Mouse (Mus musculus): Measurements from ENCODE around the gene Arf3. TPM values are rescaled to one million over a fixed set of nuclear protein-coding genes. Genes with fewer than 3 reads are reported as not detected.

Gene Arf3
- total RNA-seq, 2 experiments from 2014 or later = 7.4 to 8.2 TPM

DNA sequence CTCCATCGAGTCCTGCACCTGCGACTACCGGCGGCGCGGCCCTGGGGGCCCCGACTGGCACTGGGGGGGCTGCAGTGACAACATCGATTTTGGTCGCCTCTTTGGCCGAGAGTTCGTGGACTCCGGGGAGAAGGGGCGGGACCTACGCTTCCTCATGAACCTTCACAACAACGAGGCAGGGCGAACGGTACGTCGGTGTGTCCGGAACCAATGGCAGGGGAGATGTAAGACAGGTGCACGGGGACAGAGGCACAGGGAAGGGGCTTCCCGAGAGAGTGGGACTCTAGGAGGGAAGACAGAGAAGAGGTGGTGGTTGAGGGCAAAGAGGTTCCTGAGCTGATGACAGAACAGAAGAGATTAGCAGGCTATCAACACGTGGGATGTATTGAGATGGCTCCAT, 28.8 kb upstream of the Arf3 start:
- intact Hi-C loops (cut with DNase I) = no loop called here
- DNase-seq = no peak

DNA sequence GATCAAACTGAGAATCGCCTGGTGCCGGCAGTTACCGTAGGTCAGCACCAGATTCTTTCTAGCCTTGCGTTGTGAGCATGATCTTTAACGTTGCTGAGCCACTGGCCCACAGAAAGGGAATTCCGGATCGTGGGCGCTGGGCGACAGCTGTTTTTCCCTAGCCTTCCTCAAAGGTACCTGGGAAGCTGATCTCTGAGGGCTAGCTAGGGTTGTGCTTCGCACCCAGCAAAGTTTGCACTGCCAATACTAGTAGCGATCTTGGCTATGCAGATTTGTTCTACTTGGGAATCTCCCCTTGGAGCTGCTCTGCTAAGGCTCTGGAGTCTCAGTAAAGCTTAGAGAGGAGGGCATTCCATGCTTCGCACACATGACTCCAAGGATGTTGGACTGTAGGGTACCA, 28.2 kb upstream of the Arf3 start:
- DNase-seq = no peak
- intact Hi-C loops (cut with DNase I) = no loop called here

DNA sequence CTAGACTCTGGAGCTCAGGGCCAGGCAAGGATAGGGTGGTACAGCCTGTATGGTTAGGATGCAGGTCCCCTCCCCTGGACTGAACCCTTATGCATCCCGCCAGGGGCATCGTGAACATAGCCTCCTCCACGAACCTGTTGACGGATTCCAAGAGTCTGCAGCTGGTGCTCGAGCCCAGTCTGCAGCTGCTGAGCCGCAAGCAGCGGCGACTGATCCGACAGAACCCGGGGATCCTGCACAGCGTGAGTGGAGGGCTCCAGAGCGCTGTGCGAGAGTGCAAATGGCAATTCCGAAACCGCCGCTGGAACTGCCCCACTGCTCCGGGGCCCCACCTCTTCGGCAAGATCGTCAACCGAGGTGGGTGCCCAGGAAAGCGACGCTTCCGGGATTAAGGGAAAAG, 27.7 kb upstream of the Arf3 start:
- intact Hi-C loops (cut with DNase I) = no loop called here
- DNase-seq = no peak

DNA sequence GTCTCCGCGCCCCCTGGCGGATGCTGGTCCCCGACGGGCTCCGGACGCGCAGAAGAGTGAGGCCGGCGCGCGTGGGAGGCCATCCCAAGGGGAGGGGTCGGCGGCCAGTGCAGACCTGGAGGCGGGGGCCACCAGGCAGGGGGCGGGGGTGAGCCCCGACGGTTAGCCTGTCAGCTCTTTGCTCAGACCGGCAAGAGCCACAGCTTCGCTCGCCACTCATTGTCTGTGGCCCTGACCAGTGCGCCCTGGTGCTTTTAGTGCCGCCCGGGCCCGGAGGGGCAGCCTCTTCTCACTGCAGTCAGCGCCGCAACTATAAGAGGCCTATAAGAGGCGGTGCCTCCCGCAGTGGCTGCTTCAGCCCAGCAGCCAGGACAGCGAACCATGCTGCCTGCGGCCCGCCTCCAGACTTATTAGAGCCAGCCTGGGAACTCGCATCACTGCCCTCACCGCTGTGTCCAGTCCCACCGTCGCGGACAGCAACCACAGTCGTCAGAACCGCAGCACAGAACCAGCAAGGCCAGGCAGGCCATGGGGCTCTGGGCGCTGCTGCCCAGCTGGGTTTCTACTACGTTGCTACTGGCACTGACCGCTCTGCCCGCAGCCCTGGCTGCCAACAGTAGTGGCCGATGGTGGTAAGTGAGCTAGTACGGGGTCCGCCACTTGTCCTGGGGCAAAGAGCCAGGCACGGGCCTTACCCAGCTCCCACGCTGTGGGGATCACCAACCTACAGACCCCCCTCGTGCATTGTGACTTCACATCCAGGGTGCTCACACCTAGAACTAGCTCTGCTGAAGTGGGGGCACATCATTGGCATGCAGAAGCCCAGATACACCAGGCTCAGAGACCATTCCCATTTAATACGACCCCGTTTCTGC, 26.9 kb upstream of the Arf3 start, which contains the start of gene Wnt1:
Gene Wnt1 (plus strand): TSS at position 197 of the 875 bp plus-strand sequence.
- DNase-seq = peak in 1 of 2 experiments; percentile 43
- intact Hi-C loops (cut with DNase I) = no loop called here

DNA sequence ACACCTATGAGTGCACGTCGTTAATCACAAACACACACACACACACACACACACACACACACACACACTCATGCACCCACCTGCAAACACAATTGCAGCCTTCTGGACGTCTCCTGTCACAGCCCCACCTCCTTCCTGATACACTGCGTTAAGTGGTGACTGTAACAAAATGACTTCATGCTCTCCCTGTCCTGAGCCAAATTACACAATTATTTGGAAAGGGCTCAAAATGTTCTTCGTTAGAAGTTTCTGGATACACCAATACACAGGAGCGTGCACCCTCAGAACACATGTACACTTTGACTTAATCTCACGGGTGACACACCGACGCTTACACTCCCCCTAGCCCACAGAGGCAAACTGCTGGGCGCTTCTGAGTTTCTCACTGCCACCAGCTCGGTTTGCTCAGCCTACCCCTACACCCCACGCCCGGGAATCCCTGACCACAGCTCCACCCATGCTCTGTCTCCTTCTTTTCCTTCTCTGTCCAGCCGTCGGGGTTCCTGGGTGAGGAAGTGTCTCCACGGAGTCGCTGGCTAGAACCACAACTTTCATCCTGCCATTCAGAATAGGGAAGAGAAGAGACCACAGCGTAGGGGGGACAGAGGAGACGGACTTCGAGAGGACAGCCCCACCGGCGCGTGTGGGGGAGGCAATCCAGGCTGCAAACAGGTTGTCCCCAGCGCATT, 26.1 kb upstream of the Arf3 start:
- no peak for DNase-seq
- intact Hi-C loops (cut with DNase I) = no loop called here

DNA sequence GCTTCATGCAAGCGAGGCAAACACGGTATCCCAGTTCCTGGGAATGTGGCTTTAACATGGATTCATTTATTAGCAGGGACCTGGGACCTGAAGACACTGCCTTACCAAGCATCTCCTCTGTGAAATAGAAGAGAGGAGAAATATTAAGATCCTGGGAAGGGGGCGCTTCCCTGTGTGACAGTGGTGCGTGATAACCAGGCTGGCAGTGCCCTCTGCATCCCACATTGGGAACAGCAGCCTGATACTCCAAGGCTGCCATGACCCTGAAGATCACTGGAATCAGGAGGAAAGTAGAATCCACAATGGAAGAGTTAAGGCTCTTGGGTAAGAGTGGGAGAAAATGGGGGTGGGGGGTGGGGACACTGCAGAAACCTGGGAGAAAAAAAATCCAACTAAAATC, 24.9 kb upstream of the Arf3 start:
- intact Hi-C loops (cut with DNase I) = no loop called here
- no peak for DNase-seq

DNA sequence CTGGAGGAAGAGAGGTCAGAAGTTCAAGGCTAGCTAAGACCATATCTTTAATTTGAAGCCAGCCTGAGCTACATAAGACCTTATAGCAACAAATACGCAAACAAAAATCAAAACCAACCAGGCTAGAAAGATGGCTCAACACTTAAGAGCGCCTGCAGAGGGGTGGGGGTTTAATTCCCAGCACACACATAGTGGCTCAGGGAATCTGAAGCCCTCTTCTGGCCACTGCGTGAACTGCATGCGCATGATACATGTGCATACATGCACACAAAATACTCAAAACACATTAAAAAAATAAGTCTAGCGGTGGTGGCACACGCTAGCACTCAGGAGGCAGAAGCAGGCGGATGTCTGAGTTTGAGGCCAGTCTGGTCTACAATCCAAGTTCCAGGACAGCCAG, 22.7 kb upstream of the Arf3 start:
- intact Hi-C loops (cut with DNase I) = no loop called here

DNA sequence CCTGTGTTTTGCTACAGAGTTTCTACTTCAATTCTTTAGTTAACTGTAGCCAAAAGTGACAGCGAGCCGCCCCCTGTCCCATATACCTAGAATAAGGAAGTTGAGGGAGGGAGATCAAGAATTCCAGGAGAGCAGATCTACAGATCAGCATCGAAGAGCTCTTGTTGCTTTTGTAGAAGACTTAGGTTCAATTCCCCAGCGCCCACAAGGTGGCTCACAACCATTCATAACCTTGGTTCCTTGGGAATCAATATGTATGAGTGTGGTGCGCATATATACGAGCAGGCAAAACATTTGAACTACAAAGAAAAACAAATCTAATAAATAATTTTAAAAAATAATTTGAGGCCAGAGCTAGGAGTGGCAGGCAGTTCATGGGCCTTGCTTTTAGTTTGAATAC, 18.2 kb upstream of the Arf3 start:
- intact Hi-C loops (cut with DNase I) = no loop called here
- DNase-seq = no peak

More for the DNA sequence above, 22.7 kb upstream of the Arf3 start:
- no peak for DNase-seq

DNA sequence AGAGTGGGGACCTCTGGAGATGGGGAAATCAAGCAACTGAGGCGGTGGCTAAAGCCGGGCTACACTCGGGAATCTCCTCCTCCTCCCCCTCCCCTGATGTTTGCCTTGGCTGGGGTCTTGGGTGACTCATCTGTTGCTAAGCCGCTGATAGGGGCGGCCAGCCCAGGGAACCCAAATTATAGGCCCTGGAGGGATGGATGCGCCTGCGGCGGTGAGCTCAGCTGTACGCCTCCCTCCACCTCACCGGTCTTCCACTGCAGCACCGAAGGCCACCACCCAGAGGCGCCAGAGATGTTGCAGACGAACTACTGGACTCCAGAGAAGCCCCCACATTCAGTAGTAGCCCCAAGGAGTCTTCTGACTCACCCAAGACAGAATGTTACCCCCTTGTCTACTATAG, 17.6 kb upstream of the Arf3 start:
- intact Hi-C loops (cut with DNase I) = no loop called here
- peak; percentile 36 to 48 for DNase-seq

DNA sequence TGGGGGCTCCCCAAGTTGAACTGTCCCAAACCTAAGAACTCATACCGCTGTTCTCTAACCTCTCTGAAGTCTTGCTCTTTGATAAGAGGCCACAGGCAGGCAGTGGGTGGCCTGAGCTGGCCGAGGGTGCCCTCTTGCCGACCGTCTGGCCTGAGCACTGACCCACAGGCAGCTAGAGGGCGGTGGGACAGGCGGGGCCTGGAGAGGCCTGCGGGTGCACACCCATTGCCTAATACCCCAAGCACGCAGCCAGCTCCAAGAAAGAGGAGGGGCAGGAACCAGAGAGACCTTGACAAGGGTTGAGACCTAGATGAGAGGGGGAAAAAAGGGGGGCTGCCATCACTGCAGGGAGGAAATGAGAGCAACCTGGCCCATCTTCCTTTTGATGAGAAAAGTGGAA, 17.1 kb upstream of the Arf3 start:
- intact Hi-C loops (cut with DNase I) = no loop called here
- DNase-seq = no peak

DNA sequence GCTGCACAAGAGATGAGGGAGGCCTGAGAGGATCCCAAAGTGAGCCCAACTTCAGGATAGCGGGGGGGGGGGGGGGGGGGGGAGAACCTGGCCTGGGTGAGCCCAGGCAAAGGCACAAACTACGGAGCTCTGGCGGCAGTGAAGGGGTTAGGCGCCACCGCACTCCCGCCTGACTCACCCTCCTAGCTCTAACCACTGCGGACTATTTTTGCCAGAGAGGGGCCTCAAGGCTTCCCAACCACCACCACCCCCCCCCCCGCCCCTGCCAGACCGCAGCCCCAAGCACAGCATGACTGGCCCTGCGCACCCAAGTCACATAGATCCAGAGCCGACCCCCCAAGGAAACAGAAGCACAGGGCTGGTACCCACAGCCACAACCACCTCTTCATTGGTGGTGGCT, 15.8 kb upstream of the Arf3 start:
- DNase-seq = no peak
- intact Hi-C loops (cut with DNase I) = no loop called here

DNA sequence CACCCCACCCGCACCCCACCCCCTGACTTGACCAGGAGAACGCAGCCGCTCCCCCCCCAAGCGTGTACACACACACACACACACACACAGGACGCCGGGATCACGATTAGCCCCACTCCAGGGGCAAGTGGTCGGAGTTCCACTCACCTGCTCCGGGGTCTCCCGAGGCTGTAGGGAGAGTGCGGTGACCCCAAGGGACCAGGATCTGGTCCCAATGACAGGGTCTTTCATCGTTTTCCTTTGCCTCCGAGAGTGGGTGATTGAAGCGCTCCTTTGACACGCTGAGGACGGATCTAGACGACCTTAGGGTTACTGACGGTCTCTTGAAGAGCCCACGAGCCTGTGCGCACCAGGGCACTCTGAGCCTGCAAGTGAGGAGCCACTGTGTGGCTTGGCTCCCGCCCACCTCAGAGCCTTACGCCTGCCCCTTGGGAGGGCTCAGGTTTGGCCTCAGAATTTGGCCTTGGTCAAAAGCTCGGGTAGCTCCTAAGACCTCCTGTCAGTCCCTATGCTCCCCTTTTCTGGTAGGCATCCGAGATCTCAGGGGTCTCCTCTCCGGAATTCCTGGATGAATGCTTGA, 15.3 kb upstream of the Arf3 start:
- DNase-seq = no peak
- intact Hi-C loops (cut with DNase I) = no loop called here

DNA sequence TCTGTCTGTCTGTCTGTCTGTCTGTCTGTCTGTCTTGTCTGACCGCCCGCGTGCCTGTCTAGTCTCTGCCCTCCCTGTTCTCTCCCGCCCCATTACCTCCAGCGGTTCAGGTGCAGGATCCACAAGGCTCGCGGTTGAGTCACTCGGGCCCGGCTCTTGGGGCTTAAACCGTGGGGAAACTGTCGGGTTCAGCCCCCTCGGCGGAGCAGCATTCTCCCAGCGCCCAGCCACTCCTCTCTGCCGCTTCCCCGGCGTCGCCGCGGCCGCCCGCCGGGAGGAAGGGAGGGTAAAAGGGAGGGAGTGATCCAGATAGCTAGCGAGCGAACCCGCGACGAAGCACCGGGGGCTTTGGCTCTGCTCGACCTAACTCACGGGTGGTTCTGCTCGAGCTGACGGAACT, 14.7 kb upstream of the Arf3 start, which contains the start of gene Wnt10b:
Gene Wnt10b (minus strand): TSS at position 389 of the 400 bp plus-strand sequence.
- intact Hi-C loops (cut with DNase I) = no loop called here
- no peak for DNase-seq

DNA sequence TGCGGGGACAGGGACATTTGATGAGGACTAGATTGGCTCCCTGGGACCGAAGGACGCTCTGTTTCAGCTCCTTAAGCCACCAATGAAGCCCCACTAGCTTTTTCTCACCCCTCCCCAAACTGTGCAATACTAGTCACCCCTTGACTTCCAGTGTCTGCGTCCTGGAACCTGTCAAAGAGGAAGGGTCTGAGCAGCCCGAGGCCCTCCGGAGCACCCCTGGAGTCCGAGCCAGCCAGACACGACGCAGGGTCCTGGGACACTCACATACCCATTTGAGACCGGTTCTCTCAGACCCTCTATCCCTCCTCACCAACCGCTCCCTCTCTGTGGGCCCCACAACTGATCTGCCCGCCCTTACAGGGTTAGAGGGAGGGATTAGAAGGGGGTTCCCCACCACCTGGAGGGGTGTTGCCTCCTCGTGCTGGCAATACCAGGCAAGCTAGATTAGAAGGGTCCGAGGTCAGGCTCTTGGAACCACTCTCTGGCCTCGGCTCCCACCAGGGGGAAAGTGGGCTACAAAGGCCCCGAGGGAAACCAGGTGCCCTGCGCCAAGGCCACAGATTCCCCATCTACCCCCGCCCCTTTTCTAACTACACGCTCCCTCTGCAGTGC, 14.1 kb upstream of the Arf3 start:
- DNase-seq = no peak
- intact Hi-C loops (cut with DNase I) = no loop called here

DNA sequence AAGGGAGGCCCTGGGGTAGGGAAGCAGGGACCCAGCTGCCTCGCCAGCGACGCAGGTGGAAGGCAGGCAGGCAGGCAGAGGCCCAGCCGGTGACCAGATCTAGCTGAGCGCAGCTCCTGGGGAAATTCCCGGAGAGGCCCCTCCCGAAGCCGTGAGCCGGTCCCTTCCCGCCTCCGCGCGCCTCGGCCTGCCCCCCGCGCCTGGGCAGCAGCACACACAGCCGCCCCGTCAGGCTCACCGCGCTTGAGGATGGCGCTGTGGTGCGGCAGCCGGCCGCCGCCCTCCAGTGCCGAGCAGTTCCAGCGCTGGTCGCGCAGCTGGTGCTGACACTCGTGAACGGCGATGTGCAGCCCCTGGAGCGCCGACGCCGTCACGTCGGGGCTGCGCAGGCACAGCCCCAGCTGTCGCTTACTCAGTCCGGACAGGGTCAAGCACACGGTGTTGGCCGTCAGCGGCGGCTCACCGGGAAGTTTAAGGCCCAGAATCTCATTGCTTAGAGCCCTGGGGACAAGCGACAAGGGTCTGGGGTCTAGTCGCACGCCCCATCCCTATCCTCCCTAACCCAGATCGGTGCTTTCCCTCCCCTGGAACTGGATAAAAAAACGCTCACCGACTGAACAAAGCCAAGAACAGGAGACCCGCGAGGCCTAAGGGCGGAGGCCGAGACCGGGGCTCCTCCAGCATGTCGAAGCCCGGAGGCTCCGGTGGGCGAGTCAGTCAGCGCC, 13.4 kb upstream of the Arf3 start:
- no peak for DNase-seq
- intact Hi-C loops (cut with DNase I) = no loop called here

DNA sequence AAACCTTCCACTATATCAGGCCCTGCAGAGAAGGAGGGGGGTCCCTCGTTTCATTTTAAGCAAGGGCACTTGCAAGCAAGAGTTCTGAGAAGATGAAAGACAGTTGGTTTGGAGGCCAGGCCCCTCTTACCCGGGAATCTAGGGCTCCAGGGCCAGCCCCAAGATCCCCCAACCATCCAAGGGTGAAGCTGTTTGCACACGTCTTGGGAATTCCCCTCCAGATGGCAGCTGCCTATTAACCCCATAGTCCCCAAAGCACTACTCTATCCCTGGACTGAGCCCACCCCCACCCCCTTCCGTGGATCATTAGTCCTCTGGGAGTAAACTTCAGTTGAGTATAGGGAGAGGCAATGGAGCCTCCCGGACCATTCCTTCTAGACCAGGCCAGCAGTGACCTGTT, 12.5 kb upstream of the Arf3 start:
- intact Hi-C loops (cut with DNase I) = no loop called here
- DNase-seq = no peak

DNA sequence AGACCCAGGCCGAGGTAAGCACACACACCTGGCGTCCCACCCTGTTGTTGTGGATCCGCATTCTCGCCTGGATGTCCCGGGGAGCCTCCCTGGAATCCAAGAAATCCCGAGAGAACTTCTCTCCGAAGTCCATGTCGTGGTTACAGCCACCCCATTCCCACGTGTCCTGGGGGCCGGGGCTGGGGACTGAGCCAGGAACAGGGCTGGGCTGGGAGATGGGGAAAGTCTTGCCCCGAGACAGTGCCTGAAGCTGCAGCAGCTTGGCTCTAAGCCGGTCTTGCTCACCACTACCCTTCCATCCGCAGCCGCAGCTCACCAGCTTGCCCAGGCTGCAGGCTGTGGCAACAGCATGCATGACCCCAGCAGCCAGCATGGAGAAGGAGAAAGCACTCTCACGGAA, 11.1 kb upstream of the Arf3 start:
- no peak for DNase-seq
- intact Hi-C loops (cut with DNase I) = no loop called here

DNA sequence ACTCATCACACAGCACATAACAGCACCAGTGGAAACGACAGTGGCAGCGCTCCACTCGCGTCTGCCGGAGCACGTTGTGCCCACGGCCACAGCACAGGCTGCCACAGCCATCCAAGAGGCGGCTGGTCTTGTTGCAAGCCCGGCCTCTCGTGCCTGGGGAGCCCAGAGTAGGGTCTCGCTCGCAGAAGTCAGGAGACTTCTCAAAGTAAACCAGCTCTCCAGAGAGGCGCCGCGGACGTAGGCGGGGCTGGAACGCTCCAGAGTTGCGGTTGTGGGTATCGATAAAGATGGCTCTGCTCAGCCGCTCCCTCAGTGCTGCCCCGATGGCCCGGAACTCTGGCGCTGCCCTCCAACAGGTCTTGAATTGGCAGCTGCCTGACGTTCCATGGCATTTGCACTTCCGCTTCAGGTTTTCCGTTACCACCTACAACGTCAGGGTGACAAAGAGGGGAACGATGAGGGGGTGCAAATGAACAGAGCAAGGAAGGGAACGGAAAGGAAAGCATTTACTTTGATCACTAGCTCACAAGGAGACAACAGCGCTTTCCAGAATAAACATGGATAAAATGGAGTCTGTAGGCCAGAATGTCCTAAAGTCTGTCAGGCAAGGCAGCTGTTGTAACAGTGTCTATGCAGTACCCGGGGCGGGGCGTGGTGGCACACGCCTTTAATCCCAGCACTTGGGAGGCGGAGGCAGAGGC, 9.6 kb upstream of the Arf3 start:
- DNase-seq = no peak
- intact Hi-C loops (cut with DNase I) = no loop called here

DNA sequence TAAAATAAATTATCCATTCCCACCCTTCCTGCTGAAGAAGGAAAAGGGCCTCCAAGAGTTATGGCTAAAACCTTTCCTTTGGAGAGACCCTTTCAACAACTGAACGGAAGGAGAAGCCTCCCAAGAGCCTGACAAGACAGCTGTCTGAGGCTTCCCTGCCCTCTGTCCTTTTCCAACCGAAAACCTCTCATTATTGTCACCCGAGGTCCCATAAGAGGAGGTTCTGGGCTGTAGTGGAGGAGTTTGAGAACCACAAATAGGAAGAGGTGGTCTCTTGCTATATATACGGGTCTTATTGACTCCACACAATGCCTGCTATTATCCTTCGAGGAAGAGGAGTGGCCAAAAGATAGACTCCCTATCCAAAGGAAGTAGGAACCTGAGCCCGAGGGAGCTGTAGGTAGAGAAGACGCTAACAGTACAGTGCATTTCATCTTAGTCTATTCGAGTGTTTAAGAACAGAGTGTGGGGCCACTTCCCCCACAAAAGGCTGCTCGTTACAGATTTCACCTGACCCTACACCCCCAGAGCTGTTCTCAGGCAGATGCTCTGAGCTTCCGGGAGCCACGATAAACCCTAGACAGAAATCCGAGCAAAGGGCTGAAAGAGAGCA, 8.9 kb upstream of the Arf3 start:
- intact Hi-C loops (cut with DNase I) = no loop called here
- DNase-seq = no peak

Measured in gastrocnemius, postnatal 36 days (tissue).